Mouse (Mus musculus) small intestine, adult 2 months (tissue): ENCODE measurements around the gene Resp18.

Source experiments
- CTCF ChIP-seq: fragments of 200-500 bp; IDR thresholded peaks from 2 replicates; pipeline ENCODE4 v1.5.1; 2012; ENCODE audit warnings: low read depth, mild to moderate bottlenecking, control low read depth, inconsistent platforms, low read length, moderate library complexity, mixed read lengths; ENCODE audit not compliant: insufficient replicate concordance, insufficient read length; ENCODE audit errors: extremely low read depth
- POLR2A ChIP-seq: fragments of 200-500 bp; IDR thresholded peaks from 2 replicates; pipeline ENCODE4 v1.6.1; 2012; ENCODE audit warnings: low read depth, mild to moderate bottlenecking, control low read depth, inconsistent platforms, low read length, moderate library complexity

GRCm38 (mm10) chr1:75292476-75293330 lies 14.5 kb upstream of the Resp18 start:
- TF ChIP-seq CTCF (no peak), POLR2A (no peak)
